Mouse (Mus musculus): ENCODE data around the gene Ptgfrn. TPM values are rescaled to one million over a fixed set of nuclear protein-coding genes. Genes with fewer than 3 reads are reported as not detected.
A peak's percentile ranks its signal among the peaks of the same experiment; 100 is the strongest.

The Ptgfrn gene
- polyA plus RNA-seq, 1 experiment from 2014 or later = 8.3 TPM

DNA sequence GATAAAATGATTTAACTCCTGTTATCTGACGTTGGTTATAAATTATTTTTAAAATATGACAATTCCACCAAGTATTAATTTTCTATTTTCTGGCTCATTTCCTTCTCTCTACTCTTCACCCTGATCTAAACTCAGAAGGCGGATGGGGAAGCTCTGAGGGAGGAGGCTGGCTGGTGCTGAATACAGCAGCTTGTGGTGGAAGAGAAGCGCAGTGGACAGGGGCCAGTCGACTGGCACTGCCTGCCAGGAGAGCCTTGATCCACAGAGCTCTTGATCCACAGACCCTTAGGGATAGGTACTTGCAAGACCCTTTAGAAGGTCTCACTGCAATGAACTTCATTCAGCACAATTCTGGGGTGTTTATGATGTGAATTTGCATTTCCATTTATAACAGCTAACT, 29.2 kb downstream of the Ptgfrn start:
- no peak overlapping the region for H3K4me3 ChIP-seq (ENCODE audit: low read depth, low read length)
- no peak for ATAC-seq (replicated peaks; ENCODE audit: insufficient number of reproducible peaks, low FRiP score, low TSS enrichment)
- peaks cover 5% of the 10 kb centered on the region for H3K36me3 ChIP-seq (ENCODE audit: control insufficient read depth, insufficient read depth, low read length)
- peaks cover 3% of the 10 kb centered on the region for H3K4me1 ChIP-seq (ENCODE audit: control insufficient read depth, insufficient read depth, low read length)
- H3K27me3 ChIP-seq (ENCODE audit: control insufficient read depth, insufficient read depth, low read length) = no peaks in the 10 kb centered on the region
- no peak overlapping the region for H3K4me2 ChIP-seq
- H3K27ac ChIP-seq (ENCODE audit: low read depth, low read length) = no peak overlapping the region
- H3K9ac ChIP-seq (ENCODE audit: low read depth, low read length) = no peak overlapping the region
- 88% methylated on average over 4 of the region's 4 CpGs for WGBS (ENCODE audit: insufficient replicate concordance)
- H3K9me3 ChIP-seq (replicated peaks; ENCODE audit: control insufficient read depth, low read length) = no peaks in the 10 kb centered on the region

DNA sequence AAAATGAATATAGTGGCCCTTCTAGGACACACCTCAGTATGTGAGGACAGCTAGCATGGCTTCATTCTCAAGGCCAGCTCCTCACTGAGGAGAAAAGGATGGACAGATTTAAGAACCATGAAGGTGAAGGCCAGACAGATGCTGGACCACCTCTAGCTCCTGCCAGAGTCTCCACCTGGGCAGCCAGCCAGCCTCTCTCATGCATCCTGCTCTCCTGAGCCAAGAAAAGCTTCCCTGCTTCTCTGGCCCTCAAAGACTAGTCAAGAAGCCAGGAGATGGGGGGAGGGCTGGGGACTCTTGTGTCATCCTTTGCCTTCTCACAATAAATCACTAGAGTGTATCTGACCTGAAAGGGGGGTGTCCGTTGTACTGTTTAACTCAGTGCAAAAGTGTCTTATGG, 31.7 kb downstream of the Ptgfrn start:
- Histone ChIP-seq H3K4me3 (ENCODE audit: low read depth, low read length) (no peak overlapping the region), H3K9me3 (replicated peaks; ENCODE audit: control insufficient read depth, low read length) (no peaks in the 10 kb centered on the region), H3K27ac (ENCODE audit: low read depth, low read length) (no peak overlapping the region), H3K4me1 (ENCODE audit: control insufficient read depth, insufficient read depth, low read length) (peaks cover 7% of the 10 kb centered on the region), H3K36me3 (ENCODE audit: control insufficient read depth, insufficient read depth, low read length) (peaks cover 5% of the 10 kb centered on the region), H3K27me3 (ENCODE audit: control insufficient read depth, insufficient read depth, low read length) (no peaks in the 10 kb centered on the region), H3K4me2 (no peak overlapping the region), H3K9ac (ENCODE audit: low read depth, low read length) (no peak overlapping the region)
- no peak for ATAC-seq (replicated peaks; ENCODE audit: insufficient number of reproducible peaks, low FRiP score, low TSS enrichment)
- 86% methylated on average over 1 of the region's 1 CpGs for WGBS (ENCODE audit: insufficient replicate concordance)

DNA sequence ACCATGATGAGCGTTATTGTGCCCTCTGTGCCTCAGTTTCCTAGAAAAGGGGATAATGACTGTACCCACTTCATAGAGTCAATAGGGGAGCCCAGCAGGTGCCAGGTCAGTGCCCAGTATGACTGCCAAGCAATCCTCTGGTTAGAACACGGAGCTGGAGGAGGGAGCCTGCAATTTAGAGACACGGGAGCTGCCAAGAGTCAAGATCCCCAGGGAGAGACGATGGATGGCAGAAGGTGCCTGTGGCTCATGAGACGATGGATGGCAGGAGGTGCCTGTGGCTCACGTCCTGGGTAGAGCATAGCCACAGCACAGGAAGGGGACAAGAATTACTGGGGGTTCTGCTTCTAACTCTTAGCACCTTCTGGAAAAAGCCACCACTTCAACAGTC, 32.4 kb downstream of the Ptgfrn start:
- H3K27me3 ChIP-seq (ENCODE audit: control insufficient read depth, insufficient read depth, low read length) = no peaks in the 10 kb centered on the region
- peaks cover 5% of the 10 kb centered on the region for H3K36me3 ChIP-seq (ENCODE audit: control insufficient read depth, insufficient read depth, low read length)
- no peak for ATAC-seq (replicated peaks; ENCODE audit: insufficient number of reproducible peaks, low FRiP score, low TSS enrichment)
- no peak overlapping the region for H3K4me2 ChIP-seq
- H3K4me1 ChIP-seq (ENCODE audit: control insufficient read depth, insufficient read depth, low read length) = peaks cover 10% of the 10 kb centered on the region
- no peak overlapping the region for H3K4me3 ChIP-seq (ENCODE audit: low read depth, low read length)
- H3K27ac ChIP-seq (ENCODE audit: low read depth, low read length) = no peak overlapping the region
- no peaks in the 10 kb centered on the region for H3K9me3 ChIP-seq (replicated peaks; ENCODE audit: control insufficient read depth, low read length)
- WGBS (ENCODE audit: insufficient replicate concordance) = 84% methylated on average over 6 of the region's 6 CpGs
- H3K9ac ChIP-seq (ENCODE audit: low read depth, low read length) = no peak overlapping the region

DNA sequence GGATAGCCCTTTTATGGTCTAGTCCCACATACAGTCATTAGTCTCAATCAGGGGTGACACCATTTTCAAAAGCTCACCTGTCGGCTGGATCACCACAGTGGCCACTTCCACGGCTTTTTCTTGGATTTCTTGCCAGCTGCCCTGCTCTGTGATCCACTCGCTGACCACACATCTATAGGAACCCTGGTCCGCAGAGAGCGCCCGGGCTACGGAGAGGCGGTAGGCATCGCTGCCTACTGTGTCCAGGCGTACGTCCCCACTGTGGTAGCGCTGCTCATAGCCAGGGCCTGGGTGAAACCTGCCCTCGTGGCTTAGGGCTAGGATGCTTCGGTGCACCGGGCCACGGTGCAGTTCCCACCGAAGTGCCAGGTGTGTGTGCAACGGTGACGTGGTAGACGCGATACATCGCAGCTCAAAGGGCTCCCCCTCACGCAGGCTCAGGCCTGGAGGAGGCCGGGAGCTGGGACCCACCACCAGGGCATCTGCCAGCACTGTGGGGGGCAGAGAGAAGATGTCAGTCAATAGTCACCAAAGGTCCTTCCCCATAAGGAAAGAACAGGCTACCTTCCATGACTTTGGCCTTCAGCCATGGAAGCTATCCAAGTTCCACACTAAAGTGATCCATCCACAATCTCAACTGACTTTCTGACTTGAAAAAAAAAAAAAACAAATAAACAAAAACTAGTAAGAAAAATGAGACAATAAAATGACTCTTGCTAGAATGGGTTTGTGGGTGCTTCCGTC, 32.9 kb downstream of the Ptgfrn start:
- no peaks in the 10 kb centered on the region for H3K9me3 ChIP-seq (replicated peaks; ENCODE audit: control insufficient read depth, low read length)
- ATAC-seq (replicated peaks; ENCODE audit: insufficient number of reproducible peaks, low FRiP score, low TSS enrichment) = no peak
- H3K9ac ChIP-seq (ENCODE audit: low read depth, low read length) = no peak overlapping the region
- H3K36me3 ChIP-seq (ENCODE audit: control insufficient read depth, insufficient read depth, low read length) = peaks cover 5% of the 10 kb centered on the region
- WGBS (ENCODE audit: insufficient replicate concordance) = 90% methylated on average over 25 of the region's 25 CpGs
- no peaks in the 10 kb centered on the region for H3K27me3 ChIP-seq (ENCODE audit: control insufficient read depth, insufficient read depth, low read length)
- H3K4me1 ChIP-seq (ENCODE audit: control insufficient read depth, insufficient read depth, low read length) = peaks cover 15% of the 10 kb centered on the region
- no peak overlapping the region for H3K4me3 ChIP-seq (ENCODE audit: low read depth, low read length)
- H3K27ac ChIP-seq (ENCODE audit: low read depth, low read length) = no peak overlapping the region
- H3K4me2 ChIP-seq = no peak overlapping the region

DNA sequence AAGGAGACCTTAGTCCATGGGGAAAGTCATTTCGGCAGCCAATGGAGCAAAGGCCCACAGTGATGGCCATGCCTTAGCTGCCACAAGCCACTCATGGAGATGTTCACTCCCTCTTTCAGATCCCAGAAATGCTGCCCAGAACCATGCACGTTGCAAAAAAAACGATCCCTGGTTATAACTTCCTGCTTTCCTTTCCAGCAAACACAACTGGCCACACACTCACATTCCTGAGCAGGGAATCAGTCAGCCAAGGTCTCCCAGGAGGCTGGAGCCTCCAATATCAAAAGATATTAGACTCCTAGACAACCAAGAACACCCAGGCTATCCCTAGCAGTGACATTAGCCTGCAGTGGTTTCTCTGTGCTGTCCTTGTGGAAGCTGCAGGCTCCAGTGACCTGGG, 34.2 kb downstream of the Ptgfrn start:
- no peak for ATAC-seq (replicated peaks; ENCODE audit: insufficient number of reproducible peaks, low FRiP score, low TSS enrichment)
- peaks cover 27% of the 10 kb centered on the region for H3K4me1 ChIP-seq (ENCODE audit: control insufficient read depth, insufficient read depth, low read length)
- H3K4me3 ChIP-seq (ENCODE audit: low read depth, low read length) = no peak overlapping the region
- H3K27me3 ChIP-seq (ENCODE audit: control insufficient read depth, insufficient read depth, low read length) = no peaks in the 10 kb centered on the region
- H3K36me3 ChIP-seq (ENCODE audit: control insufficient read depth, insufficient read depth, low read length) = peaks cover 5% of the 10 kb centered on the region
- WGBS (ENCODE audit: insufficient replicate concordance) = 58% methylated on average over 3 of the region's 3 CpGs
- no peaks in the 10 kb centered on the region for H3K9me3 ChIP-seq (replicated peaks; ENCODE audit: control insufficient read depth, low read length)
- no peak overlapping the region for H3K9ac ChIP-seq (ENCODE audit: low read depth, low read length)
- no peak overlapping the region for H3K27ac ChIP-seq (ENCODE audit: low read depth, low read length)
- H3K4me2 ChIP-seq = no peak overlapping the region

DNA sequence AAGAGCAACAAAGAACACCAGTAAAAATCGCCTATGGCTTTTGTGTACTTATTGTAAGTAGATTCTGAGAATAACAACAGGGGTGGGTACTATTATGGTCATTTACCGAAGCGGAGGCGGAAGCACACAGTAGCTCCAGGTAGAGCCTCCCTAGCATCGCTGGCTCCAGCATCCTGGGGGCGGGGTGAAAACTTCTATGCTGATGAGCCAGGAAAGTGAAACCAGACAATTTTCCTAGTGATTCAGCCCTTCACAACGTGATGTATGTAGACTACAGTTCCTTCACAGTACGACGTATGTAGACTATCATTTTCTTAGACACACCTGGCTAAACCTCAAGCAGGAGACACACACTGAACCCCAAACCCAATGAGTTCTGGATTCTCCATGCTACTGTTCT, 36.7 kb downstream of the Ptgfrn start:
- no peaks in the 10 kb centered on the region for H3K27me3 ChIP-seq (ENCODE audit: control insufficient read depth, insufficient read depth, low read length)
- H3K9ac ChIP-seq (ENCODE audit: low read depth, low read length) = no peak overlapping the region
- peaks cover 46% of the 10 kb centered on the region for H3K4me1 ChIP-seq (ENCODE audit: control insufficient read depth, insufficient read depth, low read length)
- ATAC-seq (replicated peaks; ENCODE audit: insufficient number of reproducible peaks, low FRiP score, low TSS enrichment) = no peak
- H3K4me3 ChIP-seq (ENCODE audit: low read depth, low read length) = no peak overlapping the region
- peaks cover 3% of the 10 kb centered on the region; the same call in 1 of the 2 replicates for H3K36me3 ChIP-seq (ENCODE audit: control insufficient read depth, insufficient read depth, low read length)
- 80% methylated on average over 9 of the region's 9 CpGs for WGBS (ENCODE audit: insufficient replicate concordance)
- H3K27ac ChIP-seq (ENCODE audit: low read depth, low read length) = no peak overlapping the region
- no peaks in the 10 kb centered on the region for H3K9me3 ChIP-seq (replicated peaks; ENCODE audit: control insufficient read depth, low read length)
- no peak overlapping the region for H3K4me2 ChIP-seq

DNA sequence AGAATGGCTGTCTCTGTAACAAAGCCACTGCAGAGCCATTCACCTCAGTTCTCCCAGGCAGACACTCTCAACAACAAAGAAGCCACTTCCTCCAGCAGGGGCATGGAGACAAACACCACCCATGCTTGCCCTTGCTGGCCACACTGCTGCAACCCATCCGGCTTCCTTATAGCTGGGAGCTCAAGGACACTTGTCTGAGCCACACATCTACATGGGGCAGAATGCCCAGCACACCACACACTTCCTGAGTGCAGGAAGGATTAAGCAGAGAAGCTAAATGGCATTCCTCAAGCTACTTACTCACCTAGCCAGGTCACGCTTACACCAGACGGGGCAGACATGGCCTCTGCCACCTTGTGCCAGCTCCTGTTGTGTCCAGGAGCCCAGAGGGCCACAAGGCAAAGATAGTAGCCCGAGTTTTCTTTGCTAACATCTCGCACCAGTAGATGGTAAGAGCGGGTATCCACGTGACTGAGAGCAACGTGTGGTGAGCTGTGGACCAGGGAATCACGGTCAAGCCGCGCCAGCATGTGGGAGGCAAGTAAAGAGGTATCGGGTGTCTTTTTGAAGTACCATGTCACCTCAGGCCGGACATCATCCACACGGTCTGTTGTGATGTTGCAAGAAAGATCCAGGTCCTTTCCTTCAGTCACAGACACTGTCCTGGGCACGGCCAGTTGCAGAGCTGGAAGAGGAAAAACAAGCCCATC, 37.4 kb downstream of the Ptgfrn start:
- Histone ChIP-seq H3K4me3 (ENCODE audit: low read depth, low read length) (no peak overlapping the region), H3K9me3 (replicated peaks; ENCODE audit: control insufficient read depth, low read length) (no peaks in the 10 kb centered on the region), H3K4me2 (no peak overlapping the region), H3K4me1 (ENCODE audit: control insufficient read depth, insufficient read depth, low read length) (peaks cover 53% of the 10 kb centered on the region), H3K27ac (ENCODE audit: low read depth, low read length) (no peak overlapping the region), H3K36me3 (ENCODE audit: control insufficient read depth, insufficient read depth, low read length) (peaks cover 3% of the 10 kb centered on the region; the same call in 1 of the 2 replicates), H3K9ac (ENCODE audit: low read depth, low read length) (no peak overlapping the region), H3K27me3 (ENCODE audit: control insufficient read depth, insufficient read depth, low read length) (no peaks in the 10 kb centered on the region)
- 82% methylated on average over 15 of the region's 15 CpGs for WGBS (ENCODE audit: insufficient replicate concordance)
- no peak for ATAC-seq (replicated peaks; ENCODE audit: insufficient number of reproducible peaks, low FRiP score, low TSS enrichment)

DNA sequence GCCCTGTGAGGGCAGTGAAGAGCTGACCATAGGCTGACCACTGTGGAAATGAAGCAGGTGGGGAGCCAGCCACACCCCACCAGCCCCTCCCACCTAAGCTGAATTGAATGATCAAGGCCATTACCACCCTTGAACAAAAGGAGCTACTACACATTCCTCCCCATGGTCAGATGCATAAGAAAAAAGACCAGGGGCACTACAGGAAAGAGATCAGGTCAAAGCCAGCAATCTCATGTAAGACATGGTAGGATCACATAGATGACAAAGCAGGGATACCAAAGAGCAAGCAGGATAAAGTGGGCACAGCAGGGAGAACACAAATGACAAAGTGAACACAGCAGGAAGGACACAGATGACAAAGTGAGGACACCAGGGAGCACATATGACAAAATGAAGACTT, 38.5 kb downstream of the Ptgfrn start:
- Histone ChIP-seq H3K4me2 (peak overlapping the region; percentile 34; the same call in 1 of the 2 replicates), H3K4me3 (ENCODE audit: low read depth, low read length) (no peak overlapping the region), H3K9me3 (replicated peaks; ENCODE audit: control insufficient read depth, low read length) (no peaks in the 10 kb centered on the region), H3K27ac (ENCODE audit: low read depth, low read length) (peak overlapping the region; percentile 32; the same call in 1 of the 2 replicates), H3K9ac (ENCODE audit: low read depth, low read length) (no peak overlapping the region), H3K36me3 (ENCODE audit: control insufficient read depth, insufficient read depth, low read length) (no peaks in the 10 kb centered on the region), H3K27me3 (ENCODE audit: control insufficient read depth, insufficient read depth, low read length) (no peaks in the 10 kb centered on the region), H3K4me1 (ENCODE audit: control insufficient read depth, insufficient read depth, low read length) (peaks cover 59% of the 10 kb centered on the region)
- no peak for ATAC-seq (replicated peaks; ENCODE audit: insufficient number of reproducible peaks, low FRiP score, low TSS enrichment)

Data from heart, embryonic 11.5 days (tissue).